Mouse (Mus musculus) myocyte (in vitro differentiated cells): ENCODE results near the gene Hsdl2. TPM values are rescaled to one million over a fixed set of nuclear protein-coding genes. Genes with fewer than 3 reads are reported as not detected.
A peak's percentile ranks its signal among the peaks of the same experiment; 100 is the strongest.

Source experiments
- H3K27me3 ChIP-seq: one replicate; pipeline ENCODE4 v1.6.1; 2011; ENCODE audit not compliant: control insufficient read depth, insufficient read depth, insufficient read length
- H3K36me3 ChIP-seq: one replicate; pipeline ENCODE4 v1.6.1; 2011; ENCODE audit not compliant: control insufficient read depth, insufficient read depth
- H3K4me2 ChIP-seq: one replicate; pipeline ENCODE4 v1.6.1; 2011; ENCODE audit warnings: low read depth, control low read depth
- H3K4me3 ChIP-seq: one replicate; pipeline ENCODE4 v1.5.1; 2011; ENCODE audit warnings: mild to moderate bottlenecking, control low read depth, moderate library complexity
- H3K79me2 ChIP-seq: one replicate; pipeline ENCODE4 v1.6.1; 2011; ENCODE audit not compliant: control insufficient read depth, insufficient read depth
- H3ac ChIP-seq: one replicate; pipeline ENCODE4 v1.6.1; 2011; ENCODE audit not compliant: control insufficient read depth, insufficient read length
- CEBPB ChIP-seq: IDR thresholded peaks from 2 replicates; pipeline ENCODE4 v1.6.1; 2011; ENCODE audit warnings: mild to moderate bottlenecking, moderate library complexity; ENCODE audit not compliant: poor library complexity, insufficient read depth, severe bottlenecking
- E2F4 ChIP-seq: IDR thresholded peaks from one replicate; pipeline ENCODE4 v1.6.1; 2011; ENCODE audit warnings: mild to moderate bottlenecking, control low read depth, moderate library complexity; ENCODE audit not compliant: insufficient read depth
- MAX ChIP-seq: IDR thresholded peaks from one replicate; pipeline ENCODE4 v1.6.1; 2011; ENCODE audit warnings: low read depth, mild to moderate bottlenecking, control low read depth
- MYOD1 ChIP-seq, 3 experiments: IDR thresholded peaks; one replicate each; pipeline ENCODE4 v1.6.1; 2011; ENCODE audit warnings: control low read depth in 2 of 3, low read depth in 2 of 3, mild to moderate bottlenecking in 2 of 3, moderate library complexity in 1 of 3; ENCODE audit not compliant: insufficient read length in 2 of 3, control insufficient read depth in 1 of 3
- MYOG ChIP-seq, 3 experiments: IDR thresholded peaks; one replicate each; pipeline ENCODE4 v1.6.1; 2011; ENCODE audit warnings: control low read depth in 2 of 3, low read depth in 2 of 3, mild to moderate bottlenecking in 2 of 3; ENCODE audit not compliant: insufficient read length in 2 of 3, control insufficient read depth in 1 of 3, insufficient read depth in 1 of 3
- POLR2A ChIP-seq: IDR thresholded peaks from one replicate; pipeline ENCODE4 v1.6.1; 2011; ENCODE audit warnings: low read depth, mild to moderate bottlenecking, control low read depth, moderate library complexity; ENCODE audit not compliant: insufficient read length
- POLR2AphosphoS2 ChIP-seq: IDR thresholded peaks from one replicate; pipeline ENCODE4 v1.6.1; 2011; ENCODE audit warnings: low read depth, control low read depth; ENCODE audit not compliant: insufficient read length
- REST ChIP-seq: IDR thresholded peaks from one replicate; pipeline ENCODE4 v1.6.1; 2011; ENCODE audit warnings: mild to moderate bottlenecking, control low read depth, moderate library complexity; ENCODE audit not compliant: insufficient read depth, insufficient read length
- SRF ChIP-seq: IDR thresholded peaks from one replicate; pipeline ENCODE4 v1.6.1; 2011; ENCODE audit warnings: low read depth; ENCODE audit not compliant: control insufficient read depth, insufficient read length
- TCF12 ChIP-seq: IDR thresholded peaks from one replicate; pipeline ENCODE4 v1.6.1; 2011; ENCODE audit warnings: mild to moderate bottlenecking, control low read depth; ENCODE audit not compliant: poor library complexity, insufficient read depth, severe bottlenecking
- TCF3 ChIP-seq: IDR thresholded peaks from one replicate; pipeline ENCODE4 v1.6.1; 2011; ENCODE audit warnings: low read depth, control low read depth; ENCODE audit not compliant: insufficient read length
- USF1 ChIP-seq: IDR thresholded peaks from one replicate; pipeline ENCODE4 v1.6.1; 2011; ENCODE audit warnings: low read depth, mild to moderate bottlenecking, control low read depth, moderate library complexity
- polyA plus RNA-seq: library from polyadenylated mRNA; unstranded; fragments of >200 nt; fragmentation: generic; extraction: Trizol; gene quantifications from one replicate; pipeline ENCODE4 v1.2.1, GENCODE M21; 2012; ENCODE audit warnings: missing spikeins

Hsdl2 gene
- 9.5 TPM for polyA plus RNA-seq

DNA sequence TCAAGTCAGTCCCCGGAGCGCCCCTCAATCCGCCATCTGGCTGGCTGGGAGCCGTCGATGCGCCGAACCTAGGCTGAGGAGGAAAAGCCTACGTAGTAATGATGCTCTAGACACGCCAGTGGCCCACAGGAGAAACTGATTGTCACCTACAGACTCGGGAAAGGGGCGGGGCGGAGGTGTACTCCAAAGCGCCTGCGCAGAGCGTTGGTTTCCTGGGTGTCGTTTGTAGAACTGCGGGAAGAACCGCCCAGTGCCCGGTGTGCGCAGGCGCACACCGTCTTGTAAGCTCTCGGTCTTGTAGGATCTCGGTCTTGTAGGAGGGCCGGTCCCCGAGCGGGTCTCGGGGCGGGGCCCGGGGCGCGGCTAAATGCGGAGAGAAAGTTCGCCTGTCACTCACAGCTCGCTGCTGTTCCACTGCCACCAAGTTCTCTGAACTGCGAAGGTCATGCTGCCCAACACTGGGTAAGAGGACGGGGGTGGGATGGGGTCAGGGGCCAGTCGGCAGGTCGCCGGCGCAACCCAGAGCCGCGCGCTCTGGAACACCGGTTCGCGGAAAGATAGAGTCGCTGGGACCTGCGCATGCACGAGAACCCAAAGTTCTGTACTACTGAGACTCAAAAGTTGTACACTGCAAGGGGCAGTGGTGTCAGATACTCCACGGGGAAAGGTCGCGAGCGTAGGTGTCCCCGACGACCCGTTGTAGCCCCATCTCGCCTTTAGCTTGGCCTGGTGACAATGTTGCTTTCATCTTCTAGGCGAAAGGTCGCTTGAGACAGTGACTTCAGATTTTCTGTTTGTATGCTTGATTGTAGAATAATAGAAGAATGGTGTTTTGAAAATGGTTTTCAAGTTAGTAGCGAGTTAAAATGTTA lies at the start of gene Hsdl2:
Gene Hsdl2, plus strand, starts transcription at position 250 of the 872 bp plus-strand sequence.
- Histone ChIP-seq H3K79me2 (no peaks in the 10 kb centered on the region), H3K27me3 (no peaks in the 10 kb centered on the region), H3K4me2 (peak within 1 kb of the TSS; percentile 87), H3K36me3 (no peaks in the 10 kb centered on the region), H3ac (peak within 1 kb of the TSS; percentile 55), H3K4me3 (peak within 1 kb of the TSS; percentile 75)
- TF ChIP-seq POLR2AphosphoS2 (peak; percentile 51), MYOD1 (IDR thresholded peaks at IDR 0.05; ENCODE audit: control insufficient read depth in 1 of 3, insufficient read length in 2 of 3, low read depth in 2 of 3) (no peak), MYOG (IDR thresholded peaks at IDR 0.05; ENCODE audit: control insufficient read depth in 1 of 3, insufficient read depth in 1 of 3, insufficient read length in 2 of 3, low read depth in 2 of 3) (no peak), USF1 (no peak), POLR2A (peak; percentile 56), TCF12 (no peak), MAX (no peak), E2F4 (no peak)

DNA sequence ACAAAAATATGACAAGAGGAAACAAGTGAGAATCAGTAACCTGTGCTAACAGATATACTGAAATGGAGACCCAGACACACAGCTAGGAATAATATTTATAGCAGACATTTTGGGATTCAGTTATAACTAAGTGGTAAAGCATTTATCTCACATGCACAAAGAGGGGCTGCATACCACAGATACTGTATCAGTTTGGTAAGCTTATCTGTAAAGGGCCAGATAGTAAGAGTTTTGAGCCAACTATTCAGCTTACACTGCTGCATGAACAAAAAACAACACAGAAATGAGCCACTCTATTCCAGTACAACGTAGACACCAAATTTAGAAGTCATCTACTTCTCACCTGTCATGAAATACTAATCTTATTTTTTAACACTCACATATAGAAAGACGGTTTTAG lies 48.1 kb upstream of the Hsdl2 start:
- Histone ChIP-seq H3K79me2 (peaks cover 94% of the 10 kb centered on the region), H3K4me3 (no peak overlapping the region), H3K4me2 (no peak overlapping the region), H3K27me3 (no peaks in the 10 kb centered on the region), H3K36me3 (peaks cover under 1% of the 10 kb centered on the region), H3ac (no peak overlapping the region)
- no peak for TF ChIP-seq REST
- no peak for TF ChIP-seq MYOD1 (IDR thresholded peaks at IDR 0.05; ENCODE audit: control insufficient read depth in 1 of 3, insufficient read length in 2 of 3, low read depth in 2 of 3)
- TF ChIP-seq MYOG (IDR thresholded peaks at IDR 0.05; ENCODE audit: control insufficient read depth in 1 of 3, insufficient read depth in 1 of 3, insufficient read length in 2 of 3, low read depth in 2 of 3), result no peak
- no peak for TF ChIP-seq POLR2AphosphoS2
- no peak for TF ChIP-seq E2F4
- TF ChIP-seq MAX, result no peak
- no peak for TF ChIP-seq POLR2A
- TF ChIP-seq TCF3, result no peak
- no peak for TF ChIP-seq SRF

DNA sequence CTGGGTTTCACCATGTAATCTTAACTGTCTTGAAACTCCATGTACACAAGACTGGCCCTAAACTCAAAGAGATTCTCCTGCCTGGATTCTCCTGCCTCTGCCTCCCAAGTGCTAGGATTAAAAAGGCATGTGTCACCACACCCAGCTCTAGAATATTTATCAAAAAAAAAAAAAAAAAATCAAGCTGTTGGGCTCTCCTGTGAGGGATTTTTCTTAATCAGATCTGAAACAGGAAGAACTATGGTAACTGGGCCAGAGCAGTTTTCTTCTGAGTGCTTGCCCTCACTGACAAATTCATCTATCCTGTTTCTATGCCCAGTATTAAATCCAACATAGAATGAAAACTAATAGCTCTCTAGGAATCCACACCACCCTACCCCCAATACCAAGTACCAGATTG lies 45.7 kb upstream of the Hsdl2 start:
- TF ChIP-seq CEBPB (no peak), MYOD1 (IDR thresholded peaks at IDR 0.05; ENCODE audit: control insufficient read depth in 1 of 3, insufficient read length in 2 of 3, low read depth in 2 of 3) (no peak), MAX (no peak), TCF3 (no peak), POLR2A (no peak), SRF (no peak), TCF12 (no peak), REST (no peak)
- no peaks in the 10 kb centered on the region for H3K27me3 ChIP-seq
- H3ac ChIP-seq, result no peak overlapping the region
- H3K79me2 ChIP-seq, result peaks cover 94% of the 10 kb centered on the region
- no peak overlapping the region for H3K4me3 ChIP-seq
- H3K36me3 ChIP-seq, result peaks cover 7% of the 10 kb centered on the region
- H3K4me2 ChIP-seq, result no peak overlapping the region

DNA sequence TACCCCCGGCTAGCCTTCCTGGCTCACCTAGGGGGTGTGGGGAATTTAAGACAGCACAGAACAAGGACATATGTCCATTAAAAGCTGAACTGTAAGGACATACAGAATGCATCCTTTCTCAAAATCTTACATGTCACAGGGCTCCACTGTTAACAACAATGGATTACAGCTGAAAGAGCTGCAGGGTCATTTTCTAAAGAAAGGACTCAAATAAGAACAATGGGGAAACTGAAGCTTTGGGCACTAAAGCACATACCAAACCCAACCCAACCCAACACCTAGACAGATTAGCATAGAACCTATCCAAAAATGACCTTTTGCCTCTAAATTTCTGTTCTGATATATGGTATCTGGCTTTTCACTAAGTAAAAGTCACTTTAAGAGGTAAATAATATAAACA lies 45.1 kb upstream of the Hsdl2 start:
- H3ac ChIP-seq, result no peak overlapping the region
- no peak for TF ChIP-seq MYOG (IDR thresholded peaks at IDR 0.05; ENCODE audit: control insufficient read depth in 1 of 3, insufficient read depth in 1 of 3, insufficient read length in 2 of 3, low read depth in 2 of 3)
- no peak for TF ChIP-seq MAX
- TF ChIP-seq SRF, result no peak
- TF ChIP-seq REST, result no peak
- TF ChIP-seq TCF3, result no peak
- no peak for TF ChIP-seq TCF12
- TF ChIP-seq MYOD1 (IDR thresholded peaks at IDR 0.05; ENCODE audit: control insufficient read depth in 1 of 3, insufficient read length in 2 of 3, low read depth in 2 of 3), result no peak
- TF ChIP-seq POLR2AphosphoS2, result no peak
- no peak for TF ChIP-seq E2F4
- TF ChIP-seq POLR2A, result no peak
- TF ChIP-seq USF1, result no peak
- no peak for TF ChIP-seq CEBPB
- no peak overlapping the region for H3K4me2 ChIP-seq
- no peak overlapping the region for H3K4me3 ChIP-seq
- H3K79me2 ChIP-seq, result peaks cover 94% of the 10 kb centered on the region
- H3K36me3 ChIP-seq, result peaks cover 7% of the 10 kb centered on the region
- H3K27me3 ChIP-seq, result no peaks in the 10 kb centered on the region

DNA sequence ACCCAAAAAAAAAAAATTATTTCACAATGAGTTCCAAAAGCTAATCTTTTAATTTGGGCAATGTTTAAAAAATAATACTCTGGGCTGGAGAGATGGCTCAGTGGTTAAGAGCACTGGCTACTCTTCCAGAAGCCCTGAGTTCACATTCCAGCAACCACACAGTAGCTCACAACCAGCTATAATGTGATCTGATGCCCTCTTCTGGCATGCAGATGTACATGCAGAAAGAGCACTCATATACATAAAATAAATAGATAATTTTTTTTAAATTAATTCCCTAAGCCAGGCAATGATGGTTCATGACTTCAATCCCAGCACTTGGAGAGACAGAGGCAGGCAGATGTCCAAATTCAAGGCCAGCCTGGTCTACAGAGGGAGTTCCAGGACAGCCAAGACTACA lies 38.4 kb upstream of the Hsdl2 start:
- peaks cover 100% of the 10 kb centered on the region for H3K79me2 ChIP-seq
- no peak overlapping the region for H3K4me2 ChIP-seq
- peaks cover 7% of the 10 kb centered on the region for H3K36me3 ChIP-seq
- TF ChIP-seq POLR2A, result no peak
- no peak for TF ChIP-seq MYOD1 (IDR thresholded peaks at IDR 0.05; ENCODE audit: control insufficient read depth in 1 of 3, insufficient read length in 2 of 3, low read depth in 2 of 3)
- TF ChIP-seq USF1, result no peak
- TF ChIP-seq CEBPB, result no peak
- no peak for TF ChIP-seq REST
- no peak for TF ChIP-seq TCF12
- TF ChIP-seq MYOG (IDR thresholded peaks at IDR 0.05; ENCODE audit: control insufficient read depth in 1 of 3, insufficient read depth in 1 of 3, insufficient read length in 2 of 3, low read depth in 2 of 3), result no peak
- TF ChIP-seq E2F4, result no peak
- no peak for TF ChIP-seq MAX
- no peak for TF ChIP-seq POLR2AphosphoS2
- no peak for TF ChIP-seq SRF
- TF ChIP-seq TCF3, result no peak
- H3K4me3 ChIP-seq, result no peak overlapping the region
- H3K27me3 ChIP-seq, result no peaks in the 10 kb centered on the region
- no peak overlapping the region for H3ac ChIP-seq
